Mouse (Mus musculus) stomach, postnatal 0 days (tissue): Measurements from ENCODE around the gene Plxna2.

Experiments
- CTCF ChIP-seq: IDR thresholded peaks from 2 replicates; pipeline ENCODE4 v1.5.1; 2016; ENCODE audit warnings: antibody characterized with exemption, low read depth, mild to moderate bottlenecking, moderate library complexity
- EP300 ChIP-seq: optimal IDR thresholded peaks from 2 replicates; pipeline ENCODE3; 2016; ENCODE audit warnings: antibody characterized with exemption

- TF ChIP-seq CTCF (no peak), EP300 (no peak)
Measured at GRCm38 (mm10) chr1:194835238-194835637, 217.2 kb downstream of the Plxna2 start.
